Mouse (Mus musculus) heart, postnatal 0 days (tissue): ENCODE data around the gene Alg14.

Experiments used
- CTCF ChIP-seq: IDR thresholded peaks from 2 replicates; pipeline ENCODE4 v1.5.1; 2016; ENCODE audit warnings: antibody characterized with exemption, control low read depth, low read depth
- EP300 ChIP-seq: IDR thresholded peaks from 2 replicates; pipeline ENCODE4 v1.6.1; 2016; ENCODE audit warnings: antibody characterized with exemption, low read depth

DNA sequence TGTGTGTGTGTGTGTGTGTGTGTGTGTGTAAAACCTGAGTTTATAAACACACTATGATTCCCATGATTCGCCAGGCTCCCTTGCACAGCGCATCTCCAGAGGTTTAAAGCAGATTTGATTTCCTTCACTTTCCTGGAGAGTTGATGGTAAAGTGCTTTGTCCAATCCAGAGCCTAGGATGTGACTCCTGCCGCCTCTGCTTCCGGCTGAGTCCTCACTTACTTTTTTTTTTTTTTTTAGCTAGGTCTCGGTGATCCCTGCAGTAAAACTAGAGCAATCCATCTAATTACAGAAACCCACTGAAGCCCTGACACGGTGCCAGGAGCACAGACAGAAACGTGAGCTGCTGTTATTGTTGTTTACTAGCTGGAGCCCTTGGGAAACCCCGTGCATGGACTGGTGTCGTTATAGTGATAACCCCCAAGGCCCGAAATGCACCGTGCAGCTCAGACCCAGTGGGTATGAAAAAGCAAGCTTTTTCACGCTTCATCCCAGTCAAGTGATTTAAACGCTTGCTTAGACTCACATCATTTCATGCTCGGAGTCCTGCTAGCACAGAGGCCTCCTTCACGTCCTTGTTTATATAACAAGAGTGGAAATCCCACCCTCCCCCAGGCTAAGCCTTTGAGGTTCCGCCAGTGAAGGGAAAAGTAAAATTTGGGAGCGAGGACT is 98.4 kb downstream of the Alg14 start:
- no peak for TF ChIP-seq EP300
- TF ChIP-seq CTCF: no peak
